Mouse (Mus musculus): ENCODE data around the gene Fam8a1.
A peak's percentile ranks its signal among the peaks of the same experiment; 100 is the strongest.

Fam8a1 gene

DNA sequence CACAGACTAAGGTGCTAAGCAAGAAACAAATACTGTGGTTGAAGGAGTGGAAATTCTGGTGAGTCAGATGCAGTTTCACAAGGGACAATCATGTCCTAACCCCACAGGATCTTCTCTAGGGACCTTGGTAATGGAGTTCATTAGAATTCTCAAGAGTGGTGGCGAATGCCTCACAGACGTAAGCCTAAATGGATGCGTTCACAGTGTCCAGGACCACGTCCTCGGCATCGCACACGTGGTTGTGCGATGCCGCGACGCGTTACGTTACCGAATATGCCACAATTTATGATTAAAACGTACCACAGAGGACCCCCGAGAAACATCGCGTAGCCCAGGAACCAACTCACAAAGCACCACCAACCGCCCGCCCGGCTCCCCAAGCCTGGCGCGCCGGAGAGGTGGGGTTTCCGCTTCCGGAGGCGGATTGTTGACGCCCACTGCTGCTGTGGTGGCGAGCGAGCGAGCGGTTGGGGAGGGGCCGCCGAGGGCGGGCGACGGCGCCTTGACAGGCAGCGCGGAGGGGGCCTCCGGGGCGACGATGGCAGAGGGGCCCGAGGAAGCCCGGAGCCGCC is at the start of gene Fam8a1:
Fam8a1 (plus strand) TSS at position 475 of the 572 bp plus-strand sequence.
- DNase-seq (ENCODE audit: low read depth, low spot score): peak; percentile 94

DNA sequence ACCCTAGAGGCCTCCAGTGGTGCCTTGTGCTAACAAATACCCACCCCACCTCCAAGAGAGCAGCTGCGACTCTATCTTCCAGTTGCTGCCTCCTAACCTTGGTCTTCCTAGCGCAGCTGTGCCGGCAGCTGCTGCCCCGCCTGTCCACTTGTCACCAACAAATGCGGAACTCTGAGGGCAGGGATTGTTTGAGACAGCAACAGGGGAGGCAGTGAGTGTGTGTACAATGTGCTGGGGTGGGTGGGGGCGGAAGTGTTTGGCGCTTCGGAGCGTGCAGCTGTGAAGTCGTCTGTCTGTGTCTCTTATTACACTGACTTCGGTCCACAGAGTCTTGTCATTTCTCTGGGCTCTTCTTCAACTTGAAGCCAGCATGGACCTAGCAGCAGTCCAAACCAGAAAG is 49.7 kb upstream of the Fam8a1 start:
- DNase-seq (ENCODE audit: low read depth, low spot score): peak; percentile 70

DNA sequence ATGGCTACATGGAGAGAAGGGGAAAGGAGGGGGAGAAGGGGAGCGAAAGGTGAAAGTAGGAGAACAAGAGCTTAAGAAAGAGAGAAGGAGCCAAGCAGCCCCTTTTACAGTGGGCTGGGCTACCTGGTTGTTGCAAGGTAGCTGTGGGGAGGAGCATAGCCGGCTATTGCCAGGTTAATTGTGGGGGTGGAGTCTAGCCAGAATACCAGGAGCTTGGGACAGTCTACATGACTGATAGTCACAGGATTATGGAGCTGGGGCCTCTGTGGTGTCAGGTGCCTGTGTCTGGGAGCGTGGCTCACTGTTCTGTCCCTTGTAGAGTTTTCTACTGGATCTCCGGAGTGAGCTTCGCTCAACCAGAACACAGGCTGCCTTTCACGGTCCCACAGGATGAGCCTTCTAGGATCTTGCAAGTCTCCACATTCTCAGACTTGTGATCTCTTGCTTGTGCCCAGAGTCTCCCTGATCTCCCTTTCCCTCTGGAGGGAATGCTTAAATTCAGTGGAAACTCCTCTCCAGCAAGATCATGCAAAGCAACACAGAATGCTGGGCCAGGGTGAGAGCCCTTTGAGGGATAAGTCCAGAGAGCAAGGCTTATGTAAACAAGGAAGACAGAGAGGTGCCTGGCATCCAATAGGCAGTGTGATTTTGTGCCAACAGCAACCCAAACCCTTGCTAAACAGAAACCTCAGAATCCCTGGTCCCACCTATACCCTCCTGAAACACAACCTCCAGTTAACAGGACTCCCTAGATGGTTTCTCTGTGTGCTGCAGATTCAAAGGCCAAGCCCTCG is 48.2 kb upstream of the Fam8a1 start:
- DNase-seq (ENCODE audit: low read depth, low spot score): no peak

DNA sequence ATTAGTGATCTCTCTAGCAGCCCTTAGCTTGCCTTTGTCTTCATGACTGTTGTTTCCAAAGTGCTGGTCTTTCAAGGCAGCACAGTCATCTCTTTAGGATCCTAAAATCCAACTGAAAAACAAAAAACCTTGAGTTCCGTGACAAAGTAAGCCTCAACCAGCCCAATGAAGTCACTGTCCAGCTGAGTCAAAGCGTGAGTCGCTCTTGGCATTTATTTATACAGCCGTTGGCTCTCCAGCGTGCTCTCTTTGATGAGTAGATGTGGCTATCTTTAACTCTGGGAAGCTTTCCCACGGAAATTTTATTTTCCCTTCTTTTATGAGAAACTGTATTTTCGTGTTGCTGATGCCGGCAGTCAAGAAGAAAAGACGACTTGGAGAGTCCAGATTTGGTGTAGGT is 42.7 kb upstream of the Fam8a1 start:
- peak; percentile 66 for DNase-seq (ENCODE audit: low read depth, low spot score)

DNA sequence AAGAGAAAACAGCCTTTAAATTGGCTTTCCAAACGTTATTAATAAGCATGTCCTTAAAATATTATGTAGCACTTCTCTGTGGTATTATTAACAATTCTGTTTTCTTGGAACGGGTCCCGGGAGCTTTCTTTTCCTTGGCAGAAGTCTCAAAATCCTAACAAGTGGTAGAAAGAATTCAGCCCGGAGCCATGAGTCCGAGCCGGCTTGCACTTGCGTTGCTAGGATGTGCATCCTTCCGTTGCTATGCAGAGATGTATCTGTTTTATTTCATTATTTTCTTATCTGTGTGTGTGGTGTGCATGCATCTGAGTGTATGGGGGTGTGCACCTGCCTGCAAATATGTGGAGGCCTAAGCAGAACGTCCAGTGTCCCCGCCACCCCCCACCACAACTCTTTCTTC is 41.5 kb upstream of the Fam8a1 start:
- peak; percentile 72 for DNase-seq (ENCODE audit: low read depth, low spot score)

DNA sequence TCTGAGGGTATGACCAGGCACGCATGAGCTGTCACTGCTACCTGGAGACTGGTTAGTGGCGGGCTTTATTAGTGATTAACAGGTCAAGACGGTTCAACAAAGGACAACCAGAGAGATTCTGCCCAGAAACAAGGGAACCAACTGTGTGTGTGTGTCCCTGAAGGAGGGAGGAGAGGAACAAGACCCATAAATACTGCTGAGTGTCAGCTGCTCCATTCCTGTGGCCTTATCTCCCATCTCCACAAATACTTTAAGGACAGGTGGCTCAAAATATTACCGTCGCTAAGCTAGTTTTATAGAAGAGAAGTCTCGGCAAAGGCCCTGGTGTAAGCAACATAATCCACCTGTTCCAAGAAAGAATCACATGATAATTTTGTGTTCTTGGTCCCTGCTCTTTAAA is 39.9 kb upstream of the Fam8a1 start:
- no peak for DNase-seq (ENCODE audit: low read depth, low spot score)

DNA sequence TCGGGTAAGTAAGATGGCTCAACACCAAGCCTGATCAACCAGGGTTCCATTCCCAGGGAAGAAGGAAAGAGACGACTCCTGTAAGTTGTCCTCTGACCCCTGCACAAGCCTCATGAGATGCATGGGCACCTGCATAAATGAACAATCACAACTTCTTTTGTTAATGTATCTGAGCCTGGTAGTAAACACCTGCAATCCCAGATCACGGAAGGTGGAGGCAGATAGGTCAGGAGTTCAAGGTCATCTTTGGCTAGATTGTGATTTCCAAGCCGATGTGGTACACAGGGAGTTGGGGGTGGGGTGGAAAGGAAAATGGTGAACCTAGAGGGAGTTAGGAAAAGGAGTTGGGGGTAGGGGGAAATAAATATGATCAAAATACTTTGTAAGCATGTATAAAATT is 36.5 kb upstream of the Fam8a1 start:
- no peak for DNase-seq (ENCODE audit: low read depth, low spot score)

DNA sequence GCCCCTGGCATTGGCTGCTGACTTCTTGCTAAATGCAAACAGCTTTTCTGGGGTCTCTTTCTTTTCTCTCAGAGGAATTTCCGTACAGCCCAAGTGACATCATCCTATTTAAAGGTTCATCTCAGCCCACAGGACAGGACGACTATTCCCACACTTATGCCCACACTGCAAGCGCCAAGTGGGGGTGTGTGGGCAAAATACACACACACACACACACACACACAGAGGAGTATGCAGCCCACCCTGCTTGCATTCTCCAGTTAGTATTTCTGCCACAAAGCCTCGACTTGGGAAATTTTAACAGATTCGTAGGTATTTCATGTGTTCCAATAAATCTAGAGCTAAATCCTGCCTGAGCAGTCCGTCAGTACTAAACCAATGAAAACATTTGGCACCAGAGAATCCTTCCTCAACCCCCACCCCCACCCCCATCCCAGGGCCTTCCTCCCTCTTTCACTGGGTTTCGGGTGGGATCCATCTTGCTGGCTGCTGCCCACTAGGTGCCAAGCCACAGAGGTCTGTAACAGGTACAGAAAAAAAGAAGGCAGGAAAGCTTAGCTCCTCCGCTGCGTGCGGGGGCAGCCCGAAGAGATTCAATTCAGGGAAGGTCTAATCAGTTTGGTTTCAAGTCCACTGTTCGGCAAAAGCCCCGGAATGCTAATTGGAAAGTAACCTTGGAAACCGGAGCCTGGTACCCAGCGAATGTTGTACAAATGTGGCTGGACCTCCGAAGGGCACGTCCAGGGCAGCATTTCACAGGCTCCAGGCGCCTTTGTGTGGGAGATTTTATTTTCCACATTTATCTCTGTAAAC is 35.8 kb upstream of the Fam8a1 start:
- DNase-seq (ENCODE audit: low read depth, low spot score): peak; percentile 60

DNA sequence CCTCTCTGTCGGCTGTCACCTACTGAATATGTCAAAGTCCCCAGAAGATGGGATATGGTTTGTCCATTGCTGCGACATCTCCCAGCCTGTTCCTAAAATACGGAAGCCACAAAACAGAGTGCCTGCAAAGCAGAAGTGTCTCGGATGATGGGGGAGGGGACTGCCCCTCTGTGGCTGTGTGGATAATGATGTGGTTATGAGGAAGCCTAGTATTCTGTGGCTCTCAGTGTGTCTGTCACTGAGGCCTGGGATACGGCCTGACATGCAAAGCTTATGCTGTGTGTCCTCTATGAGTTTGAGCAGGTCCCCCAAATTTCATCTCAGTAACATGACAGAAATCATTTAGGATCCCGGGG is 35.2 kb upstream of the Fam8a1 start:
- DNase-seq (ENCODE audit: low read depth, low spot score): peak; percentile 52

DNA sequence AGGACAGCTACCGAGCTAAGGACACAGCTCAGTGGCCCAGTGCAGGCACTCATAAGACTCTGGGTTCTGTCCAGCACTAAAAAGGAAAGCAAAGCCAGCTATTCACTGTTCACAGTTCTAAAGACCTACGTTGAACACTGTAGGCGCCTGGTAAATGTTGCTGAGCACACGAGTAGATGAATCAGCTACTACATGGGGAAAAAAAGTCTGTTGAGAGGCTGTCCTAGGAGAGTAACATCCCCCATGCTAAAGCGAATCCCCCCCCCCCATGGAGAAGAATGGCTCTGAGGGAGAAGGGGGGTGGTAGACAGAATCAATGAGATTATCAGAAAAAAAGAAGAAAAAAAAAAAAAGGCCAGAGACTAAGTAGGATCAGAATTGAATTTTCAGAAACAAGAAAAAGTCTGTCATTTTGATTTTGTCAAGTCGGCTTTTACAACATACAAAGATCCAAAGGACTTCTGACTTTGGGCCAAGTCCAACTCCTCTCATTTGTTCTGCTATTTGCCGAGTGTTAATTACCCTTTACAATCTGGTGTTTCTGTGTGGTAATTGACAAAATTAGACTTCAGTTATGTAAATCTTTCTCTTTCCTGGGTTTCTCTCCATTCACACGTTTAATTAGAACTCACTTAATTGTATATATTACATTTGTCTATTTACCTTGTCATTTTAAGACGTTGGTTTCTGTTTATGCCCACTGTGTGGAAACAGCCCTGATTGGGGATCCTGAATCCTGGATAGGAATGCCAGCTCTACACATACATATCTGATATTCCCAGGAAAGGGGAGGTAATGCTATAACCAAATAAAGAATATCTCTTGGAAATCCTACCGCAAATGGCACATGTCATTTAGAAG is 28.5 kb upstream of the Fam8a1 start:
- DNase-seq (ENCODE audit: low read depth, low spot score): peak; percentile 58

DNA sequence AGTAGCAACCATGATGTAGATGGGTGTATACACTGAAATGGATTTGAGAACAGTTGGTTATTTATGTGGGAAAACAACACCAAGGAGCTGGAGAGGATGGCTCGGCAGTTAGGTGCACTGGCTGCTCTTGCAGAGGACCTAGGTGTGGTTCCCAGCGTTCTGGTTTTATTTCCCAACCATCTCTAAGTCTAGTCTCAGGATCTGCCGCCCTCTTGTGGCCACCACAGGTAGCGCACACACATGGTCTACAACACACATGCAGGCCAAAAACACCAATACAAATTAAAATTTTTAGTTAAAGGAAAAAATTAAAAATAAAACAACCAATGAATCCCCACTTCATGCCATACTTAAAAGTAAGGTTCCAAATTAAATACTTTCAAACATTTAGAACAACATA is 27.0 kb upstream of the Fam8a1 start:
- DNase-seq (ENCODE audit: low read depth, low spot score): no peak

DNA sequence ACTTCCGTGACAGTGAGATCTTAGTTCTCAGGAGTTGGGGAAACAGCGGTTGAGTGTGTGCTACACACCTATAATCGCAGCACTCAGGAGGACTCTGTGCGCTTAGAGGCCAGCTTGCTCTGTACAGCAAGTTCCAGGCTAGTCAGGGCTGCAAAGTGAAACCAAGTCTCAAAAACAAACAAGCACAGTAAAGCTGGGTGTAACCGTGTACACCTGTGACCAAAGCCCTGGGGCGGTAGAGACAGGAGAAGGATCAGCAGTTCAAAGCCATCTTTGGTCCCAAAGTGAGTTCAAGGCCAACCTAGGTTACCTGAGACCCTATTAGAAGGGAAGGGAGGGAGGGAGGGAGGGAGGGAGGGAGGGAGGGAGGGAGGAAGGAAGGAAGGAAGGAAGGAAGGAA is 25.1 kb upstream of the Fam8a1 start:
- no peak for DNase-seq (ENCODE audit: low read depth, low spot score)

DNA sequence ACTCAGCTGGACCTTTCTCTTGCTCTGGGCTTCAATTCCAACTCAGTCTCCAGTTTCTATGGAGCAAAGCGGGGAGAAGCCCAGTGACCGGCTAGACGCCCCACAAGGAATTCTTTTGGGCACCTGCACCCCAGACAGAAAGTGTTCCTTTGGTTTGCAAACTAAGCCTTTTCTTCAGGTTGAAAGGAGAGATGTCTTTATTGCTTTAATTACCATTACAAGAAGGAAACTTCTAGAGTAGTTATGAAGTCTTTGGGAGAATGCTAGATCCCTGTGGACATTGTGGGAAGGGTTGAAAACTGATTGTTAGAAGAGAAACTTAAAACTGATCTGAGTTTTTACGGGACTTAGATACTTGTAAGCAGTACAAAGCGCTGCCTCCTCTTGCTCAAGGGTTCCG is 23.8 kb upstream of the Fam8a1 start:
- no peak for DNase-seq (ENCODE audit: low read depth, low spot score)

DNA sequence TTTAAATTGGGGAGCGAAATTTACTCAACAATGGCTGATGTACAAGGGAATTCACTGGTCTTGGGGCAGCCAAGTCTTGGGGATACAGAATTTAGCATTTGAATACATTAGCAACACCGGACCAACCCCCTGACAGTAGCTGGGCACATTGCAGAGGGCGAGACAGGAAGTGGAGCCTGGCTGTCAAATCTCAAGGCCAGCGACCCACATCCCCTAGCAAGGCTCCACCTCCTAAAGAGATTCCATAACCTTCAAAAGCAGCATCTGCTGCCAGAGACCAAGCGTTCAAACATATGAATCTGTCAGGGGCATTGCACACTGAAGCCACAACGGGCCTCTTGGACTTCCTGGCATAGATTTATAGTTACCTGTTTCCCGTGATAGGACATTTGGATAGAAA is 17.5 kb upstream of the Fam8a1 start:
- DNase-seq (ENCODE audit: low read depth, low spot score): no peak

DNA sequence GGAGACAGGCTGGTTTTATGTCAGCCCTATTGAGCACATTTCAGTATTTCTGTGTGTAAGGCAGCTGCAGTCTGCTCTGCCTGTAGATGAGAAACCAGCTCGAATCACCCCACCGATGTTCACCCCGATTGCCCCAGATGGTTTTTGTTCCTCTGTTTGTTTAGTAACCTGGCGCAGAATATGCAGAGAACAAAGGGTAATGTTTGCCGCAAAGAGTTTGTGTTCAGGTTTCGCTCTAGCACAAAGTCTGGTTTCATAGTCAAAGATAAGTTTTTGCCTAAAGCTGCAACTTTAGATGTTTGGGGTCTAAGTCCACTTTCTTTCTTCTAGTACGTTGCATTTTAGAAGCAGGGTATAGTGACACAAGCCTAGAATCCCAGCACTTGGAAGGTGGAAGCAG is 16.7 kb upstream of the Fam8a1 start:
- no peak for DNase-seq (ENCODE audit: low read depth, low spot score)

DNA sequence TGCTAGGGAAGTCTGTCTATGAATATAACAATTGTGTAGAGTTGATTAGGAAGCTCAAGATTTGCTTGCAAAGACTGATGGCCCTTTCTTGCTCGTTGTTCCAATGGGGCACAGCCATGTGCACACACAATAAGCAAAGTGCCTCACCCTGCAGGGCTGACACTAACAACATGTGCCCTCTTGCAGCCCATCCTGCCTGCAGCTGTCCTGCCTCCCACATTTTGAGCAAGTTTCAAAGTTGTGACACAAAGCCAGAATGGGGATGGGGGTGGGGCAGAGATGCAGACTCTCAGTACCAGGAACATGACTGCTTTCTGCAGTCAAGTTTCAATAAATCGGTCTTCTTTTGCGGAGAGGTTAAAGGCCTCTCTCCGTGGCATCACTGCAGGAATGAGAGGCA is 15.7 kb upstream of the Fam8a1 start:
- no peak for DNase-seq (ENCODE audit: low read depth, low spot score)

DNA sequence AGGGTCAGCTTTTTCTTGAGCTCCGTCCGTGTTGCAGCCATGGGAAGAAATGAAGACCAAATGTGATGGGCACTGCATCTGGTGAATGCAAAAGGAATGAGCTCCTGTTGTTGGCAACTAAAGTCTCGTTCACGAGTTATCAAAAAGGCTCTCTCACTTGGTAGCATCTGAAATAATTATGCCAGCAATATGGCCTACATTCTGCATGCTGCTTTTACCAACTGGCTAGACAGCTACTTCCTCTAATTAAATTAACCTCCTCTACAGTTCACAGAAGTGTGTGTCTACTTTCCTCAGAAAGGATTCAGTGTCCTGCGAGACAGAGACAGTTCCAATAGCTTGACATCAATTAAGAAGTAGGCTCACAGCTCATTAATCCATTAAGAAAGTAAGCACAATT is 14.8 kb upstream of the Fam8a1 start:
- no peak for DNase-seq (ENCODE audit: low read depth, low spot score)

DNA sequence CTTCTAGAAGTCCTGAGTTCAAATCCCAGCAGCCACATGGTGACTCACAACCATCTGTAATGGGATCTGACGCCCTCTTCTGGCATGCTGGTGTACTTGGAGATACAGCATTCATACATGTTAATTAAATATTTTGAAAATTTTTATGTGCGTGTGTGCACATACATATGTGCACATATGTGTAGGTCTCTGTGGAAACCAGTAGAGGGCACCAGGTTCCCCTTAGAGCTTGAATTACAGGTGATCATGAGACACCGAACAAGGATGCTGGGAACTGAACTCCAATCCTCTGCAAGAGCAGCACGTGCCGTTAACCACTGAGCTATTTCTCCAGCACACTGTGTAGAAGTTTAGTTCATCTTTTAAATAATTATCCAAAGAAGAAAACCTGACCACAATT is 10.1 kb upstream of the Fam8a1 start:
- DNase-seq (ENCODE audit: low read depth, low spot score): no peak

DNA sequence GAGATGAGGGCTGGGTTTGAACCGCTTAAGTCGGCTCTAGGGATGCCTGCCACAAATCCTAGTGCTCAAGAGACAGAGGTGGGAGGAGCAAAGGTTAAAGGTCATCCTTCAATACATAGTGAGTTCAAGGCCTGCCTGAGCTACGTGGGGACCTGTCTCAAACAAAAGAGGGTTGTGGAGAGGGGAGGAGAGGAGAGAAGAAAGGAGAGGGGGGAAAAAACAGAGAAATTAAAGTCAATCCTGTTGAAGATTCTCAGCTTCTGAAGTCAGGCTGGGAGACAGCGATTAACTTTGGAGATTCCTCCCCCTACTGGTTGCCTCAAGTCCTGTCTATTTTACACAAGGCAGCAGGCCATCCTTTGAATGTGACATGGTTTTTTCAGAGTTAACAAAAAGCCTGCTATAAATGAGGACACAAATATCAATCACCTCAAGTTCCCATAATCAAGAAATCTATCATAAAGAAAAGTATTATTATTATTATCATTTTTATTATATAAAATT is 5.8 kb upstream of the Fam8a1 start:
- peak; percentile 84 for DNase-seq (ENCODE audit: low read depth, low spot score)

DNA sequence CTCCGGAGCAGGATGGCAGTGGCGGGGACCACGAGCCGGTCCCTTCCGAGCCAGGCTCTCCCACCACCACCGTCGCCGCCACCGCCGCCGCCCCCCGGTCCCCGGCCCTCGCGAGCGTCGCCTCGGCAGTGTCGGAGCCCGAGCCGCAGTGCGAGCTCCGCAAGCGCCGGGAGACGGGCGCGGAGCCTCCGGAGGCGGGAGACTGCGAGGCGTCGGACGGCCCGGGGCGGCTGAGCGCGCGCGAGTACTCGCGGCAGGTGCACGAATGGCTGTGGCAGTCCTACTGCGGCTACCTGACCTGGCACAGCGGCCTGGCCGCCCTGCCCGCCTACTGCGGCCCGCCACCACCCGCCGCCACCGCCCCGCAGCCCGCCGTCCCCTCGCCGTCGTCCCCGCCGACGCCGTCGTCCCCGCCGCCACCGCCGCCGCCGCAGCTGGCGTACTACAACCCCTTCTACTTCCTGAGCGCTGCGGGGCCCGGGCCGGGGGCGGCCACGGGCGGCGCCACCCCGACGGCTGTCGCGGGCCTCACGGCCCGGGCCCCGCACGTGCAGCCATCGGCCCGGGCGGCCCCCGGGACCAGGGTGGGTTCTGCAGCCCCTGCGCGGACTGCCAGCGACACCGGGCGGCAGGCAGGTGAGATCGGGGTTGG is 424 bp downstream of the Fam8a1 start:
- DNase-seq (ENCODE audit: low read depth, low spot score): peak; percentile 22

DNA sequence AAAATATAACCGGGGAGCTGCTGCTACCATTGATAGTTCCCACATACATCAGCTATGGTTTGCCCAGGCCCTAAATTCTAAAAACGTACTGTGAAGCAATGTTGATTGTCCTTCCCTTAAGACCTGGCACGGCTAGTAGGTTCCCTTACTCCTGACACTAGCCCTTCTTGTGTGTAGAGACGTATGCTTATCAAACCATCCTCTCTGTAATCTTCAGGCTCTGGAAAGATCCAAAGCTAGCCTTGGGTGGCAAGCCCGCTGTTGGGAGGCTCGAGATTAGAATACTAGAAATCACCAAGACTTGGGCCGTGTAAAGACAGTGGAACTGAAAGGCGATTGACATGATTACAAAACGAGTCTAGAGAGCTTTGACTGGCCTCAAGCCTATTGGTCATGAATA is 1.2 kb downstream of the Fam8a1 start:
- DNase-seq (ENCODE audit: low read depth, low spot score): no peak

Measured in brain, adult 2 months (tissue).